Mouse (Mus musculus): ENCODE results near the gene Fibcd1. TPM values are rescaled to one million over a fixed set of nuclear protein-coding genes. Genes with fewer than 3 reads are reported as not detected.

Gene Fibcd1
- polyA plus RNA-seq, 1 experiment from 2014 or later: 3.2 TPM

DNA sequence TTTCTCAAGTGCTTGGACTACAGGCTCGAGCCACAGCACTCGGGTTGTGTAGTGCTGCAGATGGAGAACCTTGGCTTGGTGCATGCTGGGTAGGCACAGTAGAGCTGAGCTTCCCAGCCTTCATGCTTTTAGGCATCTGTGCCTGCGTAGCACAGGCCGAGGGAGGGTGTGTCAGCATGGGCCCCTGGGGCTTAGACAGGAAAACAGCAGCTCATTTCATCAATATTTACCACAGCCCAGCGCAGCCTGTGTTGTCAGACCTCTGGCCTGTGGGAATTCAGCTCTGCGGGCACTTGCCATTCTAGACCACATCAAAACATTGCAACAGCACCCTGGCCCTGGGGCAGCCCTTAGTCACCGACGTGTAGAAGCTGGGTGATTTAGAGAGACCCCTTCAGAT lies 10.2 kb upstream of the Fibcd1 start:
- no peaks in the 10 kb centered on the region for H3K36me3 ChIP-seq
- no peaks in the 10 kb centered on the region for H3K9me3 ChIP-seq
- WGBS: 89% methylated on average over 8 of the region's 8 CpGs

DNA sequence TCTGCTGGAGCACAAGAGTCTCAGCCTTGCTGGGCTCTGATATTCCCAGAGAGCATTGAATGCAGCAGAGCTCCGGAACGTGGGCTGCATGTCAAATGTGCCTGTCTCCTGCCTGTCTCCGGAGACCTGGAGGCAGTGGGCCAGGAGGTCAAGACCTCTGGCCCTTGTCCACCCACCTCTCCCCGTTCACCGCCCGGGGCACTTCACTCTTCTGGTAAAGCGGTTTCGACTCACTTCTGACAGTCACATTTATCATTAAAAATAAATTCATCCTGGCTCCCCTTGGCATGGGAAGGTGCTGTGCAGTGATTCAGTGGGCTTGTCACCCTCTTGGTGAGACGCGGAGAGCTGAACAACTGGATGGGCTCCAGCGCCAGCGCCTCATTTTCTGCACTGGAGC lies 4.3 kb upstream of the Fibcd1 start:
- ATAC-seq (replicated peaks): no peak
- H3K4me3 ChIP-seq: no peak overlapping the region
- no peaks in the 10 kb centered on the region for H3K9me3 ChIP-seq
- H3K4me1 ChIP-seq: peaks cover 24% of the 10 kb centered on the region
- H3K36me3 ChIP-seq: no peaks in the 10 kb centered on the region
- 57% methylated on average over 12 of the region's 12 CpGs for WGBS
- peaks cover 28% of the 10 kb centered on the region for H3K27me3 ChIP-seq
- no peak overlapping the region for H3K4me2 ChIP-seq (replicated peaks)
- H3K27ac ChIP-seq (replicated peaks): no peak overlapping the region
- H3K9ac ChIP-seq (replicated peaks): no peak overlapping the region

More for the DNA sequence above, 10.2 kb upstream of the Fibcd1 start:
- Histone ChIP-seq H3K27ac (replicated peaks) (no peak overlapping the region), H3K4me1 (peaks cover 14% of the 10 kb centered on the region), H3K27me3 (peaks cover 5% of the 10 kb centered on the region; the same call in 1 of the 2 replicates), H3K9ac (replicated peaks) (no peak overlapping the region), H3K4me2 (replicated peaks) (no peak overlapping the region), H3K4me3 (no peak overlapping the region)
- no peak for ATAC-seq (replicated peaks)

DNA sequence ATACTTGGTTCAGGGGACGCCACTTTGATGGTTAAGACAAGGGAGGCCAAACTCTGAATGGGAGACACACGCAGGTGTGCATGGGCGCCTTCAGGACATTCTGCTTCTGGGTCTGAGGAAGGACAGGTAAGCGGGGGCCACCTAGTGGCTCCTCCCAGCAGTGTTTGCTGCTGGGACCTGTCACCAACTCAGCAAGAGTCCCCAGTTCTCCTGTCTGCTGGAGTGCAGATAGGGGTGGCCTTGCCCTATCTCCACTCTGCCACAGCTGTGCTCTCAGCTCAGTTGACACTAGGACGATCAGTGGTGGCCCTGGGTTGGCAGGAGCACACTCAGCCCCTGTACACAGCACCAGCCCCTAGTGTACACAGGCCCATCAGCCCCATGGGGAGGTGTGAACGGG lies 2.1 kb upstream of the Fibcd1 start:
- no peak overlapping the region for H3K27ac ChIP-seq (replicated peaks)
- 16% methylated on average over 6 of the region's 6 CpGs for WGBS
- peaks cover 34% of the 10 kb centered on the region for H3K4me1 ChIP-seq
- peaks cover 42% of the 10 kb centered on the region for H3K27me3 ChIP-seq
- H3K4me2 ChIP-seq (replicated peaks): no peak overlapping the region
- H3K9ac ChIP-seq (replicated peaks): no peak overlapping the region
- H3K9me3 ChIP-seq: no peaks in the 10 kb centered on the region
- no peak for ATAC-seq (replicated peaks)
- no peak overlapping the region for H3K4me3 ChIP-seq
- no peaks in the 10 kb centered on the region for H3K36me3 ChIP-seq

DNA sequence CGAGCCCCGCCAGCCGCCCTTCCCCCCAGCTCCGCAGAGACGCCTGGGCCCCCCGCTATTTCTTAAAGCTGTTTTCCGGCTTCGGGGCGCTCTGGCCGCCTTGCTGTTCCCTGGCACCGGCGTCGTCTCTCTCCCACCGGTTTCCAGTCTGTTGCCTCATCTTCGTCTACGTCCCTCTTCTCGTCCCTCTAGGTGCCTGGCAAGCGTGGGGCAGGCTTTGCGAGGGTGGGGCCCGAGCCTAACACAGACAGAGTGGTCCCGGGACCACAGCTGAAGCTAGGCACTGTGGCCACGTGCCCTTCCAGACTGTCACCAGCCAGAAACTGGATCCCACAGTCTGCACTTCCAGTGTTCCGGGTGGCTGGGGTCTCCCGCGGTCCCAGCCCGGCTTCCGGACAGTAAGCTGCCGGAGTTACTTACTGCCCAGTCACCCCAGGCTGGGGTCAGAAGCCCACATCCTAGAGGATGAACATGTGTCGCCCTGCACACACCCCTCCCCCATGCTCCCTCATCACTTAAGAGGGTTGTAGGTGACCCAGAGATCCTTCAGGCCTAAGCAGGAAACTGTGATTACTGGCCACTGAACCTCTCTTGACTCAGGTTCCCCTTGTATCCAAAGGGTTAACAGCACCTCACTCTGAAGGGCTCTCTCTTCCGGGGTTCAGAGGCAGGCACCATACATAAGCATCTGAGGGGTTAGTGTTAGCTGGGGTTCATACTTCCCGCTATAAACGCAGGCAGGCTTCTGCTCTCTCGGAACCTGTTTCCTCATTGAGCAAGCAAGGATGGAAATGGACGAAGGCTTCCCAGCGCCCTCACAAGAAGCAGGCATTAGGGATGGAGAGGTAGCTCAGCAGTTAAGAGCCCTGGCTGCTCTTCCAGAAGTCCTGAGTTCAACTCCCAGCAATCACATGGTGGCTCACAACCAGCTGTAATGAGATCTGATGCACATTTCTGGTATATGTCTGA lies 1.2 kb upstream of the Fibcd1 start:
- no peak for ATAC-seq (replicated peaks)
- H3K4me3 ChIP-seq: peak overlapping the region; percentile 59
- peaks cover 43% of the 10 kb centered on the region for H3K27me3 ChIP-seq
- H3K4me2 ChIP-seq (replicated peaks): peak overlapping the region; percentile 98
- H3K27ac ChIP-seq (replicated peaks): no peak overlapping the region
- 4% methylated on average over 35 of the region's 35 CpGs for WGBS
- H3K36me3 ChIP-seq: no peaks in the 10 kb centered on the region
- H3K9ac ChIP-seq (replicated peaks): peak overlapping the region; percentile 49; the same call in 1 of the 2 replicates
- no peaks in the 10 kb centered on the region for H3K9me3 ChIP-seq
- peaks cover 34% of the 10 kb centered on the region for H3K4me1 ChIP-seq

DNA sequence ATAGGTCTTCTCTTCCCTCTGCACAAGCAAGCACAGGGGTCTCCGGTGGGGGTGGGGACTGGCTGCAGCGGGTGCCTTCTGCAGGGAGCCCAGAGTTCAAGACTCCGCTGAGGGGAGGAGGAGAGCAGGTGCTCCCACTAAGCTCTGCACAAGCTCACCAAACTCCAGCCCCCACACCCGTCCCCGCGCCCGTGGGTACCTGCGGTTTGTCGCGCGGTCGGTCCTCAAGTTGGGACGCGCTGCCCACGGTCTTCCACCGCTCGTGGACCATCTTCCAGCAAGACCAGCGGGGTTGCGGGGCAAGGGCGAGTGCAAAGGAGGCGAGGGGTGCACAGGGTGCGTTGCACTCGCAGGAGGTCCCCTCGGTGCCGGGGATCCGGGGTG lies 301 bp downstream of the Fibcd1 start:
- Histone ChIP-seq H3K9me3 (no peaks in the 10 kb centered on the region), H3K9ac (replicated peaks) (peak overlapping the region; percentile 49), H3K27me3 (peaks cover 45% of the 10 kb centered on the region), H3K4me2 (replicated peaks) (peak overlapping the region; percentile 98), H3K4me1 (peaks cover 34% of the 10 kb centered on the region), H3K4me3 (peak overlapping the region; percentile 59), H3K36me3 (no peaks in the 10 kb centered on the region), H3K27ac (replicated peaks) (no peak overlapping the region)
- 0 out of 2 replicates have a peak, but pooled peaks have one; percentile 6 for ATAC-seq (replicated peaks)
- WGBS: 2% methylated on average over 26 of the region's 26 CpGs

DNA sequence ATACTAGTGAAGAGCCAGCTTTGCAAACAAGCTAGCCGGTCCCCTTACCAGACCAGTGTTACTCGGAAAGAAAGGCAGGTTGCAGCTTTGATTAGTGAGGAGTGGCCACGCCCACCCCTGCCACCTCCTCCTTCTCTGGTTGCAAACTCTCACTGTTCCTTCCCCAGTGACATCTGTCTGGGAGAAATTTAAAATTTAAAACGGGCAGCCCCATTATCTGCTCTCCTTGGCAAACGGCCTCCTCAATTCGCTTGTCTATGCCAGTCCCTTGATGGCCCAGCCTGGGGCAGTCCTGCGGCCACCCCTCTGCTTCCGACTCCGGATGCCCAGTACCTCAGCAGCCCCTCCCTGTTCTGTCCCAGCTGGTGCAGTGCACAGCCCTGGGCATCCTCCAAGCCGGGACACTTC lies 1.1 kb downstream of the Fibcd1 start:
- no peaks in the 10 kb centered on the region for H3K36me3 ChIP-seq
- H3K4me3 ChIP-seq: no peak overlapping the region
- H3K9ac ChIP-seq (replicated peaks): no peak overlapping the region
- peaks cover 45% of the 10 kb centered on the region for H3K27me3 ChIP-seq
- H3K27ac ChIP-seq (replicated peaks): 0 out of 2 replicates have a peak overlapping the region, but pooled peaks have one; percentile 8
- H3K4me1 ChIP-seq: peaks cover 30% of the 10 kb centered on the region
- no peaks in the 10 kb centered on the region for H3K9me3 ChIP-seq
- H3K4me2 ChIP-seq (replicated peaks): peak overlapping the region; percentile 17; the same call in 1 of the 2 replicates
- WGBS: 2% methylated on average over 10 of the region's 10 CpGs
- peak; percentile 81 for ATAC-seq (replicated peaks)

DNA sequence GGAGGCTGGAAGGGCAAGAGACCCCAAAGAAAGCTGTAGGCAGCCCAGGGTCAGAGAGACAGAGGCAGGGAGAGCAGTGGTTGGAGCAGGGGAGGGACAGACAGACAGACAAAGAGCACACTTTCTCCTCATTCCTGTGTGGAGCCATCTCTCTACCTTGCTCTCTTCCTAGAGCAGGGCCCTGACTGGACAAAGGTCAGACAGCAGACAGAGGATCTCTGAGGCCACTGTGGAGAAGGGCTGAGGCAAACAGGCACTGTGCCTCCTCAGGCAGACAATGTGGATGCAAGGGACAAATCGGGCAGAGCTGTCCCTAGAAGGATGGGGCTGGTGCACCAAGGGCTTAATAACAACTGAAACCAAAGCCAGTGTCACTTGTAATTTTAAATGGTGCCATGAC lies 6.9 kb downstream of the Fibcd1 start:
- Histone ChIP-seq H3K4me2 (replicated peaks) (no peak overlapping the region), H3K9ac (replicated peaks) (no peak overlapping the region), H3K4me1 (no peaks in the 10 kb centered on the region), H3K36me3 (no peaks in the 10 kb centered on the region), H3K27me3 (peaks cover 6% of the 10 kb centered on the region; the same call in 1 of the 2 replicates), H3K27ac (replicated peaks) (no peak overlapping the region), H3K4me3 (no peak overlapping the region), H3K9me3 (no peaks in the 10 kb centered on the region)
- 76% methylated on average over 1 of the region's 1 CpGs for WGBS
- ATAC-seq (replicated peaks): no peak

DNA sequence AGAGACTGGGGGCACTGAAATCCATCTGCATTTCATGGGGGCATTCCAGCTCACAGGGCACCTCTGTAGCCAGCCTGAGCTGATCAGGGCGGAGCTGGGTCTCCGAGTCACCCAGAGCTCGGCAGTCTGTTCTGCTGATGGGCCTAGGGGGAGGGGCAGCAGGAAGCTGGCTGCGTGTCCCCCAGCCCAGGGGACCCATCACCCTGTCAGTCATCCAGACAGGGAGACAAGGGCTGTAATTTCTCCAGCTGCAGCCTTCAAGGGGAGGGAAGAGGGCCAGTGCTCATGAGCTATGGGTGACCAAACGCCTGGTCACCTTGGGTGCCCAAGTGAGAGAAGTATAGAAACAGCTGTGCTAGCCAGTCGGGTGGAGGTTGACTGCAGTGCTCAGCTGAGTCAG lies 8.8 kb downstream of the Fibcd1 start:
- peaks cover 2% of the 10 kb centered on the region; the same call in 1 of the 2 replicates for H3K27me3 ChIP-seq
- H3K4me1 ChIP-seq: no peaks in the 10 kb centered on the region
- H3K9me3 ChIP-seq: no peaks in the 10 kb centered on the region
- WGBS: 44% methylated on average over 6 of the region's 6 CpGs
- H3K9ac ChIP-seq (replicated peaks): no peak overlapping the region
- ATAC-seq (replicated peaks): peak; percentile 23; the same call in 1 of the 2 replicates
- H3K4me3 ChIP-seq: no peak overlapping the region
- H3K27ac ChIP-seq (replicated peaks): no peak overlapping the region
- no peak overlapping the region for H3K4me2 ChIP-seq (replicated peaks)
- no peaks in the 10 kb centered on the region for H3K36me3 ChIP-seq

DNA sequence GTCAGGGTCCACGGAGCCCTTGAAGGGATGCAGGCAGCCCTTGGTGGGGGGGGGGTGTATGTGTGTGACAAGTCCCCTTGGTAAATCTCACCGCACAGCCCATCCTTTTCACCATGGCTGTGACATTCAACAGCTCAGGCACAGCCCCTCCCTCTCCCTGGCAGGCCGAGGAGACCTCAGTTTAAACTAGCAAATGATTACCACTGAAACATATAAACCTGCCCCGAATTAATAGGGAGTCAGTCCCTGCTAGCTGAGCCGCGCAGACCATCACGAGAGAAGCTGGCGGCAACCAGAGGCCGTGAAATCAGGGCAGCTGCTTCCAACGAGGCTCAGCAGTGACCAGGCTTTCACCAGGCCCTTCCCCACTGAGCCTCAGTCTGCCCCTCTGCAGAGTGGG lies 9.7 kb downstream of the Fibcd1 start:
- ATAC-seq (replicated peaks): no peak
- H3K27me3 ChIP-seq: no peaks in the 10 kb centered on the region; the same call in 1 of the 2 replicates
- no peak overlapping the region for H3K9ac ChIP-seq (replicated peaks)
- no peak overlapping the region for H3K27ac ChIP-seq (replicated peaks)
- H3K4me2 ChIP-seq (replicated peaks): no peak overlapping the region
- H3K36me3 ChIP-seq: no peaks in the 10 kb centered on the region
- WGBS: 59% methylated on average over 10 of the region's 10 CpGs
- H3K9me3 ChIP-seq: no peaks in the 10 kb centered on the region
- no peaks in the 10 kb centered on the region for H3K4me1 ChIP-seq
- H3K4me3 ChIP-seq: no peak overlapping the region

DNA sequence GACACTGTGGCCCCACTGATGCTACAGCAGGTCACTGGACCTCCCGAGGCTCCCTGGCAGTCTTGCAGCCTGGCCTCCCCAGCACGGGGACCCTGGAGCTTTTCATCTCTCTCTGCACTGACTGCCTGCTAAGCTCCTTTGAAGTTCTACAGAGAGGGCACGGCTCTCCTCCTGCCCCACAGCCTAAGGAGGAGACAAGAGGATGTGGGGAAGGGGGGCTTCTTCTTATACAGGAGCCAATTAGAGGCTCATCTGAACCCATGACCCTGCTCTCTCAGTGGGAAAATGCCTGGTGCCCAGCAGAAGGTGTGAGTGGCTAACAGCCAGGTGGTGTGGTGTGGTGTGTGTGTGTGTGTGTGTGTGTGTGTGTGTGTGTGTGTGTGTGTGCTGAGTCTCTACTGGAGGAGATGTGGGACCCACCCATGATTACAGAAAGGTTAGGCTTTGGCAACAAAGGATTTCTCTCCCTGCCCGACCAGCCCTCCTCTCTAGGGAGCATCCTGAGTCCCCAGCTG lies 17.4 kb downstream of the Fibcd1 start:
- Histone ChIP-seq H3K27ac (replicated peaks) (peak overlapping the region; percentile 67), H3K27me3 (no peaks in the 10 kb centered on the region), H3K36me3 (no peaks in the 10 kb centered on the region), H3K9me3 (no peaks in the 10 kb centered on the region), H3K9ac (replicated peaks) (no peak overlapping the region), H3K4me1 (peaks cover 51% of the 10 kb centered on the region), H3K4me2 (replicated peaks) (peak overlapping the region; percentile 8), H3K4me3 (no peak overlapping the region)
- ATAC-seq (replicated peaks): peak; percentile 38
- WGBS: 1% methylated on average over 4 of the region's 4 CpGs

DNA sequence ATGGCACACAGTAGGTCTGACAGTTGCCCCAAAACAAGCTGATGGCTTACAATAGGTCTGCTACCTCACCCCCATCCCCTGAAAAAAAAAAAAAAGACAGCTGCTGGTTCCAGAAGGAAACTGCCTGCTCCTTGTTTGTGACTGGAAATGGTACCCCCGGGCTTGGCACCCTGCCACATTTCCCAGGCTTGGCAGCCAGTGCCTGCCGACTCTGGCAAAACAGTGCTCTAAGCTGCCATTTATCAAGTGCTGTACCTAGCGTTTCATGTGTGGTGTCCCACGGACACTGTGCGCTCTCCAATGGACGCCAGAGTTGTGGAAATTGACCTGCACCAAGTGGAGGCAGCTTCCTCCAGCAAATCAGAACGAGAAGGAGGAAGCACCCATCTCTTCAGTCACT lies 17.9 kb downstream of the Fibcd1 start:
- peaks cover 56% of the 10 kb centered on the region for H3K4me1 ChIP-seq
- ATAC-seq (replicated peaks): peak; percentile 72
- no peak overlapping the region for H3K9ac ChIP-seq (replicated peaks)
- H3K4me2 ChIP-seq (replicated peaks): peak overlapping the region; percentile 8
- no peaks in the 10 kb centered on the region for H3K27me3 ChIP-seq
- 10% methylated on average over 7 of the region's 7 CpGs for WGBS
- no peaks in the 10 kb centered on the region for H3K36me3 ChIP-seq
- peak overlapping the region; percentile 67 for H3K27ac ChIP-seq (replicated peaks)
- no peak overlapping the region for H3K4me3 ChIP-seq
- no peaks in the 10 kb centered on the region for H3K9me3 ChIP-seq

Data from forebrain, embryonic 15.5 days (tissue).